Mouse (Mus musculus) lung, postnatal 25 days (tissue): ENCODE measurements around the gene Mecom.
A peak's percentile ranks its signal among the peaks of the same experiment; 100 is the strongest.
"Not testable (repeated sequence)": the region's sequence is repeated elsewhere in the genome, so short reads cannot be mapped to it uniquely, and the experiment has no call there.

Experiments used
- DNase-seq: peaks from one replicate; pipeline ENCODE4 v3.0.0; 2022; ENCODE audit warnings: low spot score

The Mecom gene

GRCm38 (mm10) chr3:30547908-30548307 is at the start of gene Mecom:
Gene Mecom, minus strand, starts transcription at chr3:30548008.
- DNase-seq, result no peak

GRCm38 (mm10) chr3:30597271-30597670 is 49.5 kb upstream of the Mecom start:
- no peak for DNase-seq

- no peak for DNase-seq
Measured at GRCm38 (mm10) chr3:30595111-30595832, 47.5 kb upstream of the Mecom start.

- no peak for DNase-seq
Measured at GRCm38 (mm10) chr3:30593719-30594485, 46.1 kb upstream of the Mecom start.

- DNase-seq, result peak; percentile 61
Measured at GRCm38 (mm10) chr3:30592418-30592853, 44.6 kb upstream of the Mecom start.

GRCm38 (mm10) chr3:30588865-30589264 is 41.1 kb upstream of the Mecom start:
- DNase-seq, result no peak

GRCm38 (mm10) chr3:30573549-30573948 is 25.7 kb upstream of the Mecom start:
- no peak for DNase-seq

- not testable (repeated sequence) for DNase-seq
Measured at GRCm38 (mm10) chr3:30566333-30566732, 18.5 kb upstream of the Mecom start.

- no peak for DNase-seq
Measured at GRCm38 (mm10) chr3:30560677-30561314, 13.0 kb upstream of the Mecom start.

GRCm38 (mm10) chr3:30553741-30554140 is 5.9 kb upstream of the Mecom start:
- DNase-seq, result no peak

- DNase-seq, result no peak
Measured at GRCm38 (mm10) chr3:30550218-30550617, 2.4 kb upstream of the Mecom start.

GRCm38 (mm10) chr3:30548928-30549327 is 1.1 kb upstream of the Mecom start:
- no peak for DNase-seq

- DNase-seq, result peak; percentile 40
Measured at GRCm38 (mm10) chr3:30546831-30547369, 908 bp downstream of the Mecom start.

- no peak for DNase-seq
Measured at GRCm38 (mm10) chr3:30546366-30546765, 1.4 kb downstream of the Mecom start.

- DNase-seq, result no peak
Measured at GRCm38 (mm10) chr3:30545246-30545645, 2.6 kb downstream of the Mecom start.

GRCm38 (mm10) chr3:30544305-30544704 is 3.5 kb downstream of the Mecom start:
- no peak for DNase-seq

GRCm38 (mm10) chr3:30535821-30536220 is 12.0 kb downstream of the Mecom start:
- no peak for DNase-seq

- DNase-seq, result not testable (repeated sequence)
Measured at GRCm38 (mm10) chr3:30520751-30521150, 27.1 kb downstream of the Mecom start.

GRCm38 (mm10) chr3:30519425-30519824 is 28.4 kb downstream of the Mecom start:
- DNase-seq, result no peak

- DNase-seq, result no peak
Measured at GRCm38 (mm10) chr3:30515795-30516170, 32.0 kb downstream of the Mecom start.

- peak; percentile 83 for DNase-seq
Measured at GRCm38 (mm10) chr3:30514901-30515794, 32.7 kb downstream of the Mecom start.
